Mouse (Mus musculus) CH12.LX (cell line): ENCODE results near the gene Dyrk3.

Experiments used
- BHLHE40 ChIP-seq: IDR thresholded peaks from 2 replicates; pipeline ENCODE4 v1.6.1; 2011; ENCODE audit warnings: mild to moderate bottlenecking, low read depth, low read length, improper control_type of control experiment
- CTCF ChIP-seq, 2 experiments: IDR thresholded peaks in 1 of 2; conservative IDR thresholded peaks in 1 of 2; 2 replicates each; pipeline ENCODE4 v1.5.1; 2011 to 2012; ENCODE audit warnings: low read depth in 2 of 2, low read length in 2 of 2, improper control_type of control experiment in 1 of 2, inconsistent platforms in 1 of 2, mild to moderate bottlenecking in 1 of 2, moderate library complexity in 1 of 2
- EP300 ChIP-seq: IDR thresholded peaks from 2 replicates; pipeline ENCODE4 v1.6.1; 2011; ENCODE audit warnings: low read length, improper control_type of control experiment
- GABPA ChIP-seq: IDR thresholded peaks from 2 replicates; pipeline ENCODE4 v1.6.1; 2012; ENCODE audit warnings: low read depth, low read length, improper control_type of control experiment, inconsistent platforms; ENCODE audit not compliant: insufficient replicate concordance
- MEF2A ChIP-seq: IDR thresholded peaks from 2 replicates; pipeline ENCODE4 v1.6.1; 2014; ENCODE audit warnings: low read depth, mild to moderate bottlenecking, inconsistent platforms, low read length, improper control_type of control experiment, borderline replicate concordance
- MXI1 ChIP-seq: IDR thresholded peaks from 2 replicates; pipeline ENCODE4 v1.6.1; 2011; ENCODE audit warnings: mild to moderate bottlenecking, low read depth, low read length, improper control_type of control experiment
- POLR2A ChIP-seq: IDR thresholded peaks from 2 replicates; pipeline ENCODE4 v1.6.1; 2011; ENCODE audit warnings: low read depth, mild to moderate bottlenecking, improper control_type of control experiment, low read length
- POLR2AphosphoS2 ChIP-seq: IDR thresholded peaks from 2 replicates; pipeline ENCODE4 v1.6.1; 2011; ENCODE audit warnings: low read depth, low read length, improper control_type of control experiment
- ZC3H11A ChIP-seq: IDR thresholded peaks from 2 replicates; pipeline ENCODE4 v1.6.1; 2012; ENCODE audit warnings: low read depth, mild to moderate bottlenecking, inconsistent platforms, low read length, improper control_type of control experiment

DNA sequence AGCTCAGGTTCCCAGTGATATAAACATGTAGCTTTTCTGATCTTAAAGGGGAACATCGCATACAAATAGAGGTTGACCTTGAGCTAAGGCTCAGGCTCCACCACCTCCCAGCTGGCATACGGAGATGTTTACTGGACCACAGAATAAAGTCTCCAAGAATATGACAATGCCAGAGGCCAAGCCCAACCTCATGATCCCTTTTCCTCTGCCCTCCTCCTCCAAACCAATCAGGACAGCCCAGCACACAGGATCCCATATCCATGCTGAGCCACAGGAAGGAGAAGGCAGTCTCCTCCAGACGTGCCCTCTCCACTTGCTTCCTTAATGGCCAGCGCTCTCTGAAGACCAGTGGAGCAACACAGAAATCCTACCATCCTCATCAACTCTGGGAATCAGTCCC lies 47.3 kb downstream of the Dyrk3 start:
- no peak for TF ChIP-seq POLR2A
- TF ChIP-seq MEF2A, result no peak
- no peak for TF ChIP-seq ZC3H11A
- TF ChIP-seq POLR2AphosphoS2, result no peak
- TF ChIP-seq EP300, result no peak
- TF ChIP-seq CTCF (conservative IDR thresholded peaks at IDR 0.05 in 1 of 2, IDR thresholded peaks at IDR 0.05 in 1 of 2; ENCODE audit: low read depth in 2 of 2, low read length in 2 of 2), result no peak
- no peak for TF ChIP-seq MXI1
- TF ChIP-seq BHLHE40, result no peak
- TF ChIP-seq GABPA, result no peak
